Mouse (Mus musculus) urinary bladder, adult 18-20 months (tissue): ENCODE results near the gene Ypel3.
"Not testable (repeated sequence)": the region's sequence is repeated elsewhere in the genome, so short reads cannot be mapped to it uniquely, and the experiment has no call there.

ENCODE experiments used
- DNase-seq, 2 experiments: peaks; one replicate each; pipeline ENCODE4 v3.0.0; 2022; ENCODE audit warnings: low spot score in 2 of 2, mixed read lengths in 2 of 2

The Ypel3 gene

DNA sequence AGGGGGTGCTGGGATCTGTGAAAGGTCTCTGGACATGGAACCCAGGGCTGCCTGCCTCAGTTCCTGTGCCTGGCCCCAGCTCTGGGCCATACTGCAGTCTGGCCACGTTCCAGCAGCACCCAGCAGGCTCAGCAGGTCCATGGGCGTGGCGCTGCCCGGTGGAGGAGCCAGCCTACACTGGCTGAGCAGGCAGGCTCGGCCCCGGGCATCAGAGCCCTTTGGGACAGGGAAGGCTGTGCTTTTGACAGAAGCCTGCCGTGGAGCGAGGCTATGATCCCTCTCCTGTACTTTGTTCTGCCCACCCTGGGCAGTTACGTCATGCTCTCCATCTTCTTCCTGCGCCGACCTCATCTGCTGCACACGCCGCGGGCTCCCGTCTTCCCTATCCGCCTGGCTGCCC lies 10.6 kb upstream of the Ypel3 start, which contains the start of gene Gdpd3:
TSS of gene Gdpd3 (plus strand) at position 134 of the 400 bp plus-strand sequence.
- DNase-seq, result peak in 1 of 2 experiments; percentile 53

DNA sequence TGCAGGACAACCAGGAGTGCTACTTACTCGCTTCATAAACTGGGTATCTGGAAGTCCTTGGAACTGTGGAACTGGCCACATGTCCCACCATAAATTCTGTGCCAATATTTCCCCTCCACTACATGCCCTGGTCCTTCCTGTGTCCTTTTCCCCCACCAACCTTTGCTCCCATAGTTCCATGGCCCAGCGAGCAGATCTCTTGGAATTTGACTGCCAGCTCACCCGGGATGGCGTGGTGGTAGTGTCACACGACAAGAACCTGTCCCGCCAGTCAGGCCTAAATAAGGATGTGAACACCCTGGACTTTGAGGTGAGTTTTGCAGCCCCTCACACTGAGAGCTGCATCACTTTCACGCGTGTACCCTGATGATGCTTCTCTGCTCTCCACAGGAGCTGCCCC lies 9.8 kb upstream of the Ypel3 start:
- DNase-seq, result no peak

DNA sequence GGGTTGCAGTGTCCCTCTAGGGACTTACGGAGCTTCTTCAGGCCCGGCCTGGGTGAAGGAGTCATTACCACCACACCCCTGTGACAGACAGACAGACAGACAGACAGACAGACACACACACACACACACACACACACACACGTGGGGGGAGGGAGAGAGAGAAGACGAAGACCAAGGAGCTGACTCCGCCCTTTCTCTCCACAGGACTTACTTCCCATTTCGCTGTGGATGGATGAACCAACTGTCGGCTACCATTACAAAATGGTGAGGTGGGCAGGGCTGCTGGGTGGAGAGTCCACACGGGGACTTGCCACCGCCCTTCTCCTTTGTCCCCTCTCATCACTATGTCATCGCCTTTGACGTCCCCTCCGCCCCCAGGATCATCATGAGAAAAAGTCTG lies 6.0 kb upstream of the Ypel3 start:
- no peak for DNase-seq

DNA sequence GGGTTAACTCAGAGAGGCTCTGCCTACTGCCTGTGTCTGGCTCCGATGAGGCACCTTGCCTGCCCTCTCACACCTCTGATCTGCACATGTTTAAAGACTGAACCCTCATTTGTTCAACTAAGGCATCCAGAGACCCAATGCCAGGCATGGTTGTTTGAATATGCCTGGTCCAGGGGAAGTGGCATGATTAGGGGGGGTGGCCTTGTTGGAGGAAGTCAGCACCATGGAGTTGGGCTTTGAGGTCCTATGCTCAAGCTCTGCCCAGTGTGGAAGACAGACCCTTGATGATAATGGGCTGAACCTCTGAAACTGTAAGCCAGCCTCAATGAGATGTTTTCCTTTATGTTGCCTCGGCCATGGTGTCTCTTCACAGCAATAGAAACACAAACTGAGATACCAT lies 3.4 kb upstream of the Ypel3 start:
- no peak for DNase-seq

DNA sequence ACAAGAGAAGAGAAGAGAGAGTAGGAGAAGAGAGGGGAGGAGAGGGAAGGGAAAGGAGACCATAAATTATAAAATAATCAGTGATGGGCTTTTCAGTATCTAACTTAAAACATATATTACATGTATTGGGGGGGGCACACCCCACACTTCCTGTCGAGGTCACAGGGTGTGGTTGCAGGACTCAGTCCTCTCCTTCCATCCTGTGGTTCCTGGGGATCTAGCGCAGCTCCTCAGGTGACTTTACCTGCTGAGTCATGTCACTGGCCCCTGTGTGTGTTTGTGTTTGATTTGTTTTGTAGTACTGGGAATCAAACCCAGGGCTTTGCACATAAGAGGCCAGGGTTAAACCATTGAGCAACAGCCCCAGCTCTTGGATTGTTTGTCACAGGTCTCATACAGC lies 2.3 kb upstream of the Ypel3 start:
- no peak for DNase-seq

DNA sequence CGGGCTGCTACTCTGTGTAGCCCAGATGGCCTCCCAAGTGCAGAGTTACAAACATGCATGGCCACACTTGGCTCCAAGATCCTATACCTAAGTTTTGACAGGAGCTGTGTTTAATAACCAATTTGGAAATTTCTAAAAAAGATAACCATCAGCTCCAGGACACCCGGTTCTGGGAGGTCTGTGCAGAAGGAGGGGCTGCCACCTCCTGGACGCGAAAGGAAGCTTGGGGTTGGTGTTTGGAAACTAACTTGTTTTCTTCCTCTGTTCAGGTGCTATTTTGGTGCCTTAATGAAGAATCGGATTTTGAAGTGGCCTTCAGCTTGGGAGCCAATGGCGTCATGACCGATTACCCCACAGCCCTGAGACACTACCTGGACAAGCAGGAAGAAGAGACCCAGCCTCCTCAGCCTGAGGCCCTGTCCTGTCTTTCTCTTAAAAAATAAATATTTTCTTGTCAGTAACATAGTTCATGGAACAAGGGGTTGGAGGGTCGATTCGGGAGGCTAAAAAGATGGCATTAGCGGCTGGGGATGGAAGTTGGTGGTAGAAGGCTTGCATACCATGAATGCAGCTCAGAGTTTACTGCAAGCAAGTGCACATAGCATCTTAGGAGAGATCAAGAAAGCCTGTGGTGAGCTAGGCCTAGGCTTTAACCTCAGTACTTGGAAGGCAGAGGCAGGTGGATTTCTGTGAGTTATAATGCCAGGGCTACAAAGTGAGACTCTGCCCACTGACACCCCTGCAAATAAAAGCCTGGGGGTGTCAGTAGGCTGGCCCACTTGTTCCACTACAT lies 1.4 kb upstream of the Ypel3 start:
- DNase-seq, result no peak

DNA sequence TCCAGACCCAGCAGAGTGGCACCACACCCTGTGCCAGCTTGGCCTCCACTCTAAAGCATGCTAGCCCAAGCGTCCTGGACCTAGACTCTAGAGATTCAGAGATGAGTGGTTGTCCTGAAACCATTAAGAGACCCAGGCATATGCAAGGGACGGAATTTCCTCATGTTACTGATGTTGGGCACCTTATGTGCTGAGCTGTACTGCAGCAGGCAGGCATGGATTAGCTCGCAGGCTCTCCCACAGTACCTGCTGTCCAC lies 849 bp upstream of the Ypel3 start:
- no peak for DNase-seq

DNA sequence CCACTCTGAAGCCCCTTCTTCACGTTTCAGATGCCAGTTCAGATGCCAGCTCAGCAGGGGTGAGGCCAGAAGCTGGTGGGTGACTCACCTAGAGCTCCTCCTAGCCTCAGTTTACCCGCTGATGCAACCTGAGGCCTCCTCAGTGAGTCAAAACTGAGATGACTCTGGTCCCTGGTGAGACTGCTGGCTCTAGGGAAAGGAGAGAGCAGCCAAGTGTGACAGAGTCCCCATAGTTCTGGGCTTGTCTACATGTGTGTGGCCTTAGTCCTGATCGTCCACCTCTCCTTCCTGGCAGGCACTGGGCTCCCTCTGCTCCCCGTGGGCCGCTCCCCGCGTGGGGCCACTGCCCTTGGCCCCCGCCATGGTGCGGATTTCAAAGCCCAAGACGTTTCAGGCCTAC lies 721 bp downstream of the Ypel3 start:
- no peak for DNase-seq

DNA sequence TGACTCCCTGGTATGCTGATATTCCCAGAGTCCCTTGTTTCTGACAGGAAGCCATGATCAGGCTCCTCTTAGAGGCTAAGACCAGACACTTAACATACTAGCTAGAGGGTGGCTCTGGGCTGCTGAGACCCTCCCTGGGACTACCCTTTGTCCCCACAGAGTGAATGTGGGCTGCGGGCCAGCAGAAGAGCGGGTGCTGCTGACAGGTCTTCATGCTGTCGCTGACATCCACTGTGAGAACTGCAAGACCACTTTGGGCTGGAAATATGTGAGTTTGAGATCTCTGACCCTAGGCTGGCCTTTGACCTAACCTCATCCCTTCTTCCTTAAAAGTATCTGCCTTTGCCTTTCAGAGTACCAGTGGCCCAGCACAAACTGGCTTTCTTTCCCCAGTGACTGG lies 1.4 kb downstream of the Ypel3 start:
- DNase-seq, result no peak

DNA sequence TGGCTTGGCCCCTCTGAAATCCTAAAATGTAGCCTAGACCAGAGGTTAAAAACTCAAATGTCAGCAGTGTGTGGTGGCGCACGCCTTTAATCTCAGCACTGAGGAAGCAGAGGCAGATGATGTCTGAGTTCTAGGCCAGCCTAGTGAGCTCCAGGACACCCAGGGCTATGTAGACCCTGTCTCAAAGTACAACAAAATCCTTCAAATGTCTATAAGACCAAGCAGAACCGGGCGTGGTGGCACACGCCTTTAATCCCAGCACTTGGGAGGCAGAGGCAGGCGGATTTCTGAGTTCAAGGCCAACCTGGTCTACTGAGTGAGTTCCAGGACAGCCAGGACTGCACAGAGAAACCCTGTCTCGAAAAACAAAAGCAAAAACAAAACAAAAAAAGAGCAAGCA lies 2.3 kb downstream of the Ypel3 start:
- DNase-seq, result not testable (repeated sequence)

DNA sequence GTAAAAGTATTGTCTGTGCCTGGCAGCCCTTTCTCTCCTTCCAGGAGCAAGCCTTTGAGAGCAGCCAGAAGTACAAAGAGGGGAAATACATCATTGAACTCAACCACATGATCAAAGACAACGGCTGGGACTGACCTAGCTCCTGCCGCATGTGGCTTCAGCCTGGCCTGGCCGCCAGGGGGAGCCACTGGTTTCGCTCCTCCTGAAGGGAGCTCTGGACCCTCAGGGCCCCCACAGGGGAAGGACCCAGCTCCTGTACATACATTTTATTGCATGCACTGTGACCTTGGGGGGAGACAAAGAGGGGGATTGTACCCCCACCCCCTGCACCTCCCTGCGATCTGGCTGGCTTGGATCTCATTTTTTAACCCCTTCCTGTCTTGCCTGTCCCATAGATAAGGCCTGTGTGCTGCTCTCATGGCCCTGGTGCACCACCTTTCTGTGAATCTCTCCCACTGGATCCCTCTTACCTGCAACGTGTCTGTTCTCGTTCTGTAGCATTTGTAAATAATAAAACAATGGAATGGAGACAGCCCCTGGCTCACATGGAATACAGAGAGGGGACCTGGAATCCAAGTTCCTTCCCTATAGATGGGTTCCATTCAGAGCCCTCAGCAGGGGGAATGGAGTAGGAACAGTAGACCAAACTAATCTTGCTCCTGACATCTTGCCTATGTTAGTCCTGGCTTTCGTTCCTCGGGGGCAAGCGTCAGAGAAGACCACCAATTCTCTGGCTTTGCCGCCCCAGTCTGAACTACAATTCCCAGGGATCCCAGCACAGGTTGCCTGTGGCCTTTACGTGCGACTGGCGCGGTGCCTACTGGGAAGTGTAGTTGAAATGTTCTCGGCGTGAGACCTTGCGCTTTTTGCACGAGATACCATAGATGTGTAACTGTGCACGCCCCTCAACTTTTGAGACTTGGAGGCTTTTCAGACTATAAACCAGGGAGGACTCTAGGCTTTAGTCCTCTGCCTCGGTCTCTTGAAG lies 3.5 kb downstream of the Ypel3 start:
- DNase-seq, result peak; percentile 67 to 73

DNA sequence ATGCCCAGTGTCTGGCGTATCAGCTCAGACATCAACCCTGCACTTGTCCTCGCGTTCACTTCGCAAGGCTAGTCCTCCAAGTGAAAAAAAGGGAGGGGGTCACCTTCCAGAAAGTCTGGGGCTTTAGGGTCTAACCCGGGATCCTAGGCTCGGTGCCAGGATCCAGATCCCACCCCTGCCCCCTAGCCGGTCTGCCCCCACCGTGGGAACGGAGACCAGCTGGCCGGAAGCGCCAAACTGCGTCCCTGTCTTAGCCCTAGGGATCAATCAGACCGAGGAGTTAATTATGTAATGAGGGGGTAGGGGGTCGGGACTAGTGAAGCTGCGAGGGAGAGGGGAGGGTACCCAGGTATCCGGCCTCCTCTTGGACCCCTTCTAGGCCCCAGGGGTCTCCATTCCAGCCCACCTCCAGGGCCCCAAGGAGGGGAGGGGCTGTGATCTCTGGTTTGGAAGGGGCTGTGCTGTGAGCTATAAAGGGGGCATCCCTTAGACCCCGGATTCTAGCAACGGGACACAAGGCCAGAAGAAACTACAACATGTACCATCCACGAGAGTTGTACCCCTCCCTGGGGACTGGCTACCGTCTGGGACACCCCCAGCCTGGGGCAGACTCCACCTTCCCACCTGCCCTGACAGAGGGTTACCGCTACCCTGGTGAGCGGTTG lies 4.3 kb downstream of the Ypel3 start, which contains the start of gene Tbx6:
TSS of gene Tbx6 (plus strand) at position 513 of the 665 bp plus-strand sequence.
- DNase-seq, result no peak

DNA sequence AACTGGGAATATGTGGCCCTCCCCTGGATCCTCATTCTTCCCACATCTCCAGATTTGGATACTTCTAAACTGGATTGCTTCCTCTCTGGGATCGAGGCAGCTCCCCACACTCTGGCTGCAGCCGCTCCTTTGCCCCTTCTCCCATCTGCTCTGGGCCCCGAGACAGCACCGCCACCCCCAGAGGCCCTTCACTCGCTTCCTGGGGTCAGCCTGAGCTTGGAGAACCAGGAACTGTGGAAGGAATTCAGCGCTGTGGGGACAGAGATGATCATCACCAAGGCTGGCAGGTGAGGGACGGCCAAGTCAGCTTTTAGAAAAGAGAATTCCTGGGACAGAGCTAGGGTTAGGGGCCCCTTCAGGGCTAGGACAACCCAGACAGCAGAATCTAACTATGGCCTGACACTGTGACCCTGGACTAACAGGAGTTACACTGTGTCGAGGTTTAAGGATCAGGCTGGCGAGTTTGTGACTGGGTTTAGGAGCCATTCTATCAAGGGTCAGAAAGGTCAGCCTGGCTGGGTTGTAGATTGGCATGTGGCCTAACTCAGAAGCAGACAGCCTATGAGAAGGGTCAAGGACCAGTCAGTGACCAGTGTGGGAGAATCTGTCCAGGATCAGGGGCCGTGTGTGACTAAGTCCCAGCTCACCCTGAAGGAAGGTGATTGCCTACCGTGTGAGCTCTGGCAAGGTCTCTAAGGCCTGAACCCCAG lies 5.1 kb downstream of the Ypel3 start:
- DNase-seq, result no peak

DNA sequence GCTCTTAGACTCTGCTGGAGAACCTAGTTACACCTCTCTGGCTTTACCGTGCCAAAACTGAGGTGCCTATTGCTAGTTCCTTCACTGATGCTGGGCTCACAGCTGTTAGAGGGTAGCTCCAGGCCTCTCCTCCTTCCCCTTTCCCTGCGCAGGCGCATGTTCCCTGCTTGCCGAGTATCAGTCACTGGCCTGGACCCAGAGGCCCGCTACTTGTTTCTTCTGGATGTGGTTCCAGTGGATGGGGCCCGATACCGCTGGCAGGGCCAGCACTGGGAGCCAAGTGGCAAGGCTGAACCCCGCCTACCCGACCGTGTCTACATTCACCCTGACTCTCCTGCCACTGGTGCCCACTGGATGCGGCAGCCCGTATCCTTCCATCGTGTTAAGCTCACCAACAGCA lies 5.9 kb downstream of the Ypel3 start:
- no peak for DNase-seq

DNA sequence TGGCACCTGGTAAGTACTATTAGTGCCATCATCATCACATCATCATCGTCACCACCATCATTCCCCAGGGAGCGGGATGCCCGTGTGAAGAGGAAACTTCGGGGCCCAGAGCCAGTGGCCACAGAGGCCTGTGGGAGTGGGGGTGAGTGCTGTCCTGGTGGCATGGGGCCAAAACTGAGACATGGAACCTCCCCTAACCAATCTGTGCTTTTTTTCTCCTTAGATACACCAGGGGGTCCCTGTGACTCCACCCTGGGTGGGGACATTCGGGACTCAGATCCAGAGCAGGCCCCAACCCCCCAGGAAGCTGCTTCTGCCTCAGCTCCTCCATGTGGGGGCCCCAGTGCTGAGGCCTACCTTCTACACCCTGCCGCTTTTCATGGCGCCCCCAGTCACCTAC lies 7.7 kb downstream of the Ypel3 start:
- no peak for DNase-seq

DNA sequence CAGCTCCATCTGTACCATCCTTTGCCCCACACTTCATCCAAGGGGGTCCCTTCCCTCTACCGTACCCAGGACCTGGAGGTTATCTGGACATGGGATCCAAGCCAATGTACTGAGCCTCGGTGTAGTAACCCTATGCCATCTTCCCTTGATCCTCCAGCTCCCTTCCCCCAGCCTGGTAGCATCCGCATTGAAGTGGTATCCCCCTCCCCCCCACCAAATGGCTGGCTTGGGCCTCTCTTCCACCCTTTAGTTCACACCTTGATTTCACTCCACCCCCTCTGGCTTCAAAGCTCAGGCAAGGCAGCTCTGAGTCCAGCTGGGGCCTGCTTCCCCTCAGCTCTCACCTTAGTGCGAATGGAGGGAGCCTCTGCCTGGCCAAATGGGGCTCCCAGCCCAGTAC lies 8.3 kb downstream of the Ypel3 start:
- DNase-seq, result no peak

DNA sequence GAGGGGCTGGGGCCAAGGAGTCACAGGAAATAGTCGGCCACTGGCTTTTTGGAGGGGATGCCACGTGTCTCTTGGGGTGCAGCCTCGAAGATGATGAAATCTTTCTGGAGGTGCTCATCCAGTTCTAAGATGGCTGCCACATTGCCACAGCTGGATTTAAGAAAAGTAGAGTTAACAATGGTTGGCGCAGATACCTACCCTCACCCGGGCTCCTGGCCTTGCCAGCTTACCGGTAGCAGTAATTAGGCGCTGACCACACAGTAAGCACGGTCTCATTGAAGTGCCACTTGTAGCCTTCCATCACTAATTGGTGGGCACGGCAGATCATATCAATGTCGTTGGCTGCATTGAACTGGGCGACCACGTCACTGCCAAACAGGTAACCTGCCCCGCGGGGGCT lies 9.4 kb downstream of the Ypel3 start:
- no peak for DNase-seq

DNA sequence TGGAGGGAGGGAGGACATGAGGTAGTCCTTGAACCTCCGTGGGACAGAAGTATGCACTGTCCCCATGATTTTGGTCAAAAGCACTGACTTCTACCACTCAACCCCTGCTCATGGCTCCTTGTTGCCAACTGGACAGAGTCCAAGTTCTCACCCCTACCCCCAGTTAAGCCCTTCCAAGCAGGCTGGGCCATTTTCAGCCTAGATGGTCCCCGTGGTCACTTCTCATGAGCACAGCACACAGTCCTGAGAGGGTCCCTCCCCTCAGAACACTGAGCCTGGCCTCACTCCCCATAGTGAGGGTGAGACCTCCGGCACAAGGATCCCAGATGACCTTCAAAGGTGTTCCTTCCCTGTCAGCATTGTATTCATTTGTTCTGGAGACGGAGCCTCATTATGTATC lies 12.4 kb downstream of the Ypel3 start:
- DNase-seq, result no peak

DNA sequence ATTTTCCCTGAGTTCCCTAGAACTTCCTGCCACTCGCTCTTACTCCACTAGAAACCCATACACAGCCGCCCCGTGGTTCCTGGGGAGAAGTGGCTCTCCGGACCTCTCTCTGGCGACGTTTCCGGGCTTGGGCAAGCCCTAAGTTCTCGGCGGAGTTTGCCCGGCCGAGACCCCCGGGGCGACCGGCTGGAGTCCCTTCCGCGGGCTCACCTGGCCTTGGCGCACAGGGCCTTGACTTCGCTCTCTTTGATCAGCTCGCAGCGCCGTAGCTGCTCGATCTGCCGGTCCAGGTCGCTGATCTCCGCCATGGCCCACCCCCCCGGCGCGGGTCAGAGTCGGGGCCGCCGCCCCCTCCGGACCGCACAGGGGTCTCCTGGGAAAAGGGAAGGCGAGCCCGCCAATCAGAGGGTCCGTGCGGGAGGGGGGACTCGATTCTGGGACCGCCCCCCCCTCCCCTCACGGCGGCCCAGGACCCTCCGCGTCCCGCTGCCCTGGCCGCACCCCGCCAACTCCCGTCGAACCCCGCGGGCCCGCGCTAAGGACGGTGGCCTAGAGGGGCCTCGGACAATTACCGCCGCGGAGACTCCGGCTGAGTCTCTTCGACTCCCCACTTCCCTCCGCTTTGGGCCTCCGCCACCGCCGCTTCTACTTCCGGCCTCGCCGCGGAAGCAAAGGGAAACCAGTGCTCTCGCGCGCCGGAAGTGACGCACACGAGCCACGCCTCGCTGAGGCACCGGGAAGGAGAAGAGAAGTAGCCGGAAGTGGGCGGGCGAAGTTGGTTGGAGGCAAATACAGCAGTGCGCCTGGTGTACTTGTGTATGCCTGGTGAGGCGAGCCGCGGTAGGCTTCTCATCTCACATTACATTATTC lies 15.3 kb downstream of the Ypel3 start, which contains the start of gene Ppp4c:
TSS of gene Ppp4c (minus strand) at position 646 of the 870 bp plus-strand sequence.
- peak; percentile 83 to 93 for DNase-seq

DNA sequence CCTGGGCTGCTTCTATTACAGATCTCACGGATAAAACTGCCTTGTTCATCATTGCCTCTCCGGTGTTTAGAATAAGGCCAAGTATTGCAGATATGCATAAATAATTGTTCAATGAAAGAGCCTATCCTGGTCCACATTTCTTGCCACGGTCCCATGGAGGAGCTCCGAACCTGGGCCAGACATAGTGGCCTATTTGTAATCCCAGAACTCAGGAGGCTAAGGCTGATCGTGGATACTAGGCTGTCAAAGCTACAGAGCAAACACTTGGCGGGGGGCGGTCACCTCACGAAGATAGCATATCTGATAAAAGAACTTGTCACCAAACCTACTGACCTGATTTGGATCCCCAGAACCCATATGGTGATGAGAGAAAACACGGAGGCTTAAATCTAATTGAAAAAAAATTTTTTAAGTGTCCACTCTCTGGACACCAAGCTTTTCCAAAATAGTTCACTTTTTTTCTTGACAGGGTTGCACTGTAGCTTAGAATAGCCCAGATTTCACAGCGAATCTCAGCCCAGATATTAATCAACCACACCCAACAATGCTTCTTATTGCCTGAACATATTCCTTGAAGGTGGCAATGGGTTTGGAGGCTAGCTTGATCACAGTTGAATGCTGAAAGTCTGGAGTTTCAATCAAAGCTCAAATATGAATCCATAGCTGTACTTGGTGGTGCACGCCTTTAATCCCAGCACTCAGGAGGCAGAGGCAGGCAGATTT lies 16.1 kb downstream of the Ypel3 start:
- no peak for DNase-seq
